Mouse (Mus musculus) CH12.LX (cell line): ENCODE measurements around the gene Ccdc60. TPM values are rescaled to one million over a fixed set of nuclear protein-coding genes. Genes with fewer than 3 reads are reported as not detected.

Source experiments
- DNase-seq: peaks from one replicate; pipeline ENCODE4 v3.0.0-alpha.2; 2013; ENCODE audit errors: extremely low read depth
- H3K27ac ChIP-seq: 2 replicates; pipeline ENCODE4 v1.5.1; 2012; ENCODE audit warnings: low read depth, mild to moderate bottlenecking, control low read depth, moderate library complexity; ENCODE audit not compliant: insufficient read depth
- H3K27me3 ChIP-seq: replicated peaks from 2 replicates; pipeline ENCODE3; 2012; ENCODE audit warnings: inconsistent platforms
- H3K36me3 ChIP-seq, 2 experiments: replicated peaks in 1 of 2; 2 replicates each; pipeline versions ENCODE3 to v1.6.1; 2012; ENCODE audit warnings: inconsistent platforms in 1 of 2, low read length in 1 of 2, mild to moderate bottlenecking in 1 of 2, mixed read lengths in 1 of 2, moderate library complexity in 1 of 2; ENCODE audit not compliant: control insufficient read depth in 1 of 2, insufficient read depth in 1 of 2
- H3K4me1 ChIP-seq, 2 experiments: 2 replicates each; pipeline ENCODE4 v1.6.1; 2012; ENCODE audit warnings: inconsistent platforms in 1 of 2, moderate library complexity in 1 of 2; ENCODE audit not compliant: insufficient read depth in 2 of 2, control insufficient read depth in 1 of 2
- H3K4me2 ChIP-seq: 2 replicates; pipeline ENCODE4 v1.6.1; 2012; ENCODE audit warnings: low read depth, mild to moderate bottlenecking, control low read depth; ENCODE audit not compliant: poor library complexity, insufficient read depth, severe bottlenecking
- H3K4me3 ChIP-seq, 3 experiments: fragments of 150-350 bp in 1 of 3; sonication (generic) in 1 of 3; replicated peaks in 1 of 3; 2 replicates each; pipeline versions ENCODE3 to v1.5.1; 2011 to 2012; ENCODE audit warnings: low read depth in 2 of 3, low read length in 2 of 3, mild to moderate bottlenecking in 2 of 3, moderate library complexity in 2 of 3, control low read depth in 1 of 3, improper control_type of control experiment in 1 of 3, inconsistent platforms in 1 of 3, mixed read lengths in 1 of 3; ENCODE audit not compliant: poor library complexity in 1 of 3
- H3K79me2 ChIP-seq: replicated peaks from 2 replicates; pipeline ENCODE4 v1.6.1; 2012; ENCODE audit warnings: mild to moderate bottlenecking, moderate library complexity; ENCODE audit not compliant: control insufficient read depth, poor library complexity, insufficient read depth, severe bottlenecking; ENCODE audit errors: extremely low read depth
- H3K9ac ChIP-seq: 2 replicates; pipeline ENCODE4 v1.6.1; 2012; ENCODE audit warnings: low read depth, mild to moderate bottlenecking, control low read depth, moderate library complexity; ENCODE audit not compliant: insufficient read depth
- H3K9me3 ChIP-seq: replicated peaks from 2 replicates; pipeline ENCODE3; 2012; ENCODE audit warnings: low read length, inconsistent platforms, mixed read lengths
- BHLHE40 ChIP-seq: IDR thresholded peaks from 2 replicates; pipeline ENCODE4 v1.6.1; 2011; ENCODE audit warnings: mild to moderate bottlenecking, low read depth, low read length, improper control_type of control experiment
- CHD1 ChIP-seq: IDR thresholded peaks from 2 replicates; pipeline ENCODE4 v1.6.1; 2012; ENCODE audit warnings: low read depth, low read length, improper control_type of control experiment, inconsistent platforms
- CHD2 ChIP-seq: IDR thresholded peaks from 2 replicates; pipeline ENCODE4 v1.6.1; 2011; ENCODE audit warnings: low read length, improper control_type of control experiment
- CTCF ChIP-seq, 2 experiments: IDR thresholded peaks in 1 of 2; conservative IDR thresholded peaks in 1 of 2; 2 replicates each; pipeline ENCODE4 v1.5.1; 2011 to 2012; ENCODE audit warnings: low read depth in 2 of 2, low read length in 2 of 2, improper control_type of control experiment in 1 of 2, inconsistent platforms in 1 of 2, mild to moderate bottlenecking in 1 of 2, moderate library complexity in 1 of 2
- E2F4 ChIP-seq: IDR thresholded peaks from 2 replicates; pipeline ENCODE4 v1.6.1; 2011; ENCODE audit warnings: low read depth, low read length, improper control_type of control experiment; ENCODE audit not compliant: insufficient replicate concordance
- ELF1 ChIP-seq: IDR thresholded peaks from 2 replicates; pipeline ENCODE4 v1.6.1; 2014; ENCODE audit warnings: low read depth, mild to moderate bottlenecking, inconsistent platforms, low read length, improper control_type of control experiment
- EP300 ChIP-seq: IDR thresholded peaks from 2 replicates; pipeline ENCODE4 v1.6.1; 2011; ENCODE audit warnings: low read length, improper control_type of control experiment
- ETS1 ChIP-seq: conservative IDR thresholded peaks from 2 replicates; pipeline ENCODE4 v1.6.1; 2012; ENCODE audit warnings: low read depth, mild to moderate bottlenecking, inconsistent platforms, low read length, improper control_type of control experiment, moderate library complexity
- GABPA ChIP-seq: IDR thresholded peaks from 2 replicates; pipeline ENCODE4 v1.6.1; 2012; ENCODE audit warnings: low read depth, low read length, improper control_type of control experiment, inconsistent platforms; ENCODE audit not compliant: insufficient replicate concordance
- HCFC1 ChIP-seq: IDR thresholded peaks from 2 replicates; pipeline ENCODE4 v1.6.1; 2012; ENCODE audit warnings: low read depth, mild to moderate bottlenecking, inconsistent platforms, low read length, improper control_type of control experiment
- JUN ChIP-seq: IDR thresholded peaks from 2 replicates; pipeline ENCODE4 v1.6.1; 2011; ENCODE audit warnings: low read depth, mild to moderate bottlenecking, low read length, improper control_type of control experiment, moderate library complexity; ENCODE audit not compliant: insufficient read depth
- MAFK ChIP-seq: IDR thresholded peaks from 2 replicates; pipeline ENCODE4 v1.6.1; 2011; ENCODE audit warnings: low read length, improper control_type of control experiment; ENCODE audit not compliant: insufficient replicate concordance
- MAX ChIP-seq: IDR thresholded peaks from 2 replicates; pipeline ENCODE4 v1.6.1; 2011; ENCODE audit warnings: low read length, improper control_type of control experiment
- MAZ ChIP-seq: IDR thresholded peaks from 2 replicates; pipeline ENCODE4 v1.6.1; 2012; ENCODE audit warnings: low read depth, mild to moderate bottlenecking, inconsistent platforms, low read length, improper control_type of control experiment, moderate library complexity
- MEF2A ChIP-seq: IDR thresholded peaks from 2 replicates; pipeline ENCODE4 v1.6.1; 2014; ENCODE audit warnings: low read depth, mild to moderate bottlenecking, inconsistent platforms, low read length, improper control_type of control experiment, borderline replicate concordance
- MXI1 ChIP-seq: IDR thresholded peaks from 2 replicates; pipeline ENCODE4 v1.6.1; 2011; ENCODE audit warnings: mild to moderate bottlenecking, low read depth, low read length, improper control_type of control experiment
- NELFE ChIP-seq: IDR thresholded peaks from 2 replicates; pipeline ENCODE4 v1.6.1; 2011; ENCODE audit warnings: low read depth, low read length, improper control_type of control experiment
- NRF1 ChIP-seq: IDR thresholded peaks from 2 replicates; pipeline ENCODE4 v1.6.1; 2014; ENCODE audit warnings: low read depth, mild to moderate bottlenecking, inconsistent platforms, low read length, improper control_type of control experiment, moderate library complexity
- PAX5 ChIP-seq: IDR thresholded peaks from 2 replicates; pipeline ENCODE4 v1.6.1; 2012; ENCODE audit warnings: low read length, inconsistent platforms, mixed read lengths
- POLR2A ChIP-seq: IDR thresholded peaks from 2 replicates; pipeline ENCODE4 v1.6.1; 2011; ENCODE audit warnings: low read depth, mild to moderate bottlenecking, improper control_type of control experiment, low read length
- SIN3A ChIP-seq: IDR thresholded peaks from 2 replicates; pipeline ENCODE4 v1.6.1; 2012; ENCODE audit warnings: low read length, improper control_type of control experiment, inconsistent platforms
- SMC3 ChIP-seq: IDR thresholded peaks from 2 replicates; pipeline ENCODE4 v1.6.1; 2011; ENCODE audit warnings: low read depth, low read length, improper control_type of control experiment
- TBP ChIP-seq: conservative IDR thresholded peaks from 2 replicates; pipeline ENCODE4 v1.6.1; 2011; ENCODE audit warnings: low read depth, low read length, improper control_type of control experiment
- TCF12 ChIP-seq: IDR thresholded peaks from 2 replicates; pipeline ENCODE4 v1.6.1; 2014; ENCODE audit warnings: low read depth, mild to moderate bottlenecking, inconsistent platforms, low read length, improper control_type of control experiment
- UBTF ChIP-seq: IDR thresholded peaks from 2 replicates; pipeline ENCODE4 v1.6.1; 2012; ENCODE audit warnings: low read depth, mild to moderate bottlenecking, inconsistent platforms, low read length, improper control_type of control experiment, moderate library complexity
- USF1 ChIP-seq: IDR thresholded peaks from 2 replicates; pipeline ENCODE4 v1.6.1; 2014; ENCODE audit warnings: low read depth, mild to moderate bottlenecking, inconsistent platforms, low read length, improper control_type of control experiment
- USF2 ChIP-seq: conservative IDR thresholded peaks from 2 replicates; pipeline ENCODE4 v1.6.1; 2011; ENCODE audit warnings: low read depth, low read length, improper control_type of control experiment
- ZKSCAN1 ChIP-seq: IDR thresholded peaks from 2 replicates; pipeline ENCODE4 v1.6.1; 2012; ENCODE audit warnings: low read depth, inconsistent platforms, low read length, improper control_type of control experiment, borderline replicate concordance
- ZMIZ1 ChIP-seq: IDR thresholded peaks from 2 replicates; pipeline ENCODE4 v1.6.1; 2012; ENCODE audit warnings: low read depth, mild to moderate bottlenecking, inconsistent platforms, low read length, improper control_type of control experiment
- ZNF384 ChIP-seq: IDR thresholded peaks from 2 replicates; pipeline ENCODE4 v1.6.1; 2012; ENCODE audit warnings: low read depth, low read length, improper control_type of control experiment, inconsistent platforms
- dilution Hi-C: fragments of 300-500 bp; cut with MboI; formaldehyde crosslinking; loops from 2 replicates; pipeline ENCODE4 v1.14.3; 2020; ENCODE audit warnings: low sequenced_read_pairs; ENCODE audit not compliant: extremely low pct_unique_long_range_greater_than_20kb, extremely low pct_ligation_motif_present
- in situ Hi-C: fragments of 300-500 bp; cut with MboI; formaldehyde crosslinking; loops from 3 replicates; pipeline ENCODE4 v1.14.3; 2019; ENCODE audit warnings: low sequenced_read_pairs, low pct_ligation_motif_present, low pct_unique_long_range_greater_than_20kb, mixed read lengths
- polyA plus RNA-seq: library from polyadenylated mRNA; unstranded; fragments of >175 nt; gene quantifications from 2 replicates; pipeline ENCODE4 v1.2.1, GENCODE M21; 2012; ENCODE audit warnings: low read depth; ENCODE audit not compliant: insufficient read length
- total RNA-seq, 2 experiments: library from RNA; depleted of rRNA; stranded (reverse); fragments of 300-350 nt in 1 of 2; fragments of >200 nt in 1 of 2; gene quantifications; 2 replicates each; pipeline ENCODE4 v1.2.3; 2012 to 2014

Ccdc60 gene
- total and polyA plus RNA-seq, 3 experiments = not detected

DNA sequence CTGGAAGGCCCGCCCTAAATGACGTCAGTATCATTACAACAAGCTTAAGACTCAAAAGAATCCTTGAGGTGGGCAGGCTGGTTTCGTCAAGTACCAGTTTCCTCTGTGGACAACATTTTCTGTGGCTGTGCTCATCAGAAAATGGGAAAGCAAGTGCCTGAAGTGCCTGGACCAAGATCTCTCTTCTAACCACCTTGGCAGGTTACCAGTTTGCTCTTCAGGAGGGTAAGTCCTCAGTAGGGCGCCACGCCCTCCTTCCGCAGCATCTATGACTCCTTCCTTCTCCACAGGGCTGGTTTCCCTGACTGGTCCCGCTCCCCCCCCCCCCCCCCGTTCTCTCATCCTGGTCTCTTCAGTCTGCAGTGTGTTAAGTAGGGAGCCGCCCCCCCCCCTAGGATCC is 45.2 kb downstream of the Ccdc60 start:
- DNase-seq = no peak
- Histone ChIP-seq H3K27ac (no peak overlapping the region), H3K4me1 (no peaks in the 10 kb centered on the region), H3K79me2 (no peaks in the 10 kb centered on the region)
- in situ Hi-C loops = no loop called here
- TF ChIP-seq TBP (no peak), E2F4 (no peak), CHD1 (no peak), MAFK (no peak), ETS1 (no peak), MXI1 (no peak), NRF1 (no peak), ELF1 (no peak), SMC3 (no peak), CTCF (conservative IDR thresholded peaks at IDR 0.05 in 1 of 2, IDR thresholded peaks at IDR 0.05 in 1 of 2; ENCODE audit: low read depth in 2 of 2, low read length in 2 of 2) (no peak), PAX5 (no peak), HCFC1 (no peak), USF1 (no peak), JUN (no peak), EP300 (no peak), CHD2 (no peak), MAX (no peak), ZNF384 (no peak)
- TF ChIP-seq, all 38 proteins: peak for 0
- Histone ChIP-seq H3K4me2 (no peak overlapping the region), H3K9ac (no peak overlapping the region), H3K36me3 (no peaks in the 10 kb centered on the region), H3K9me3 (peaks cover 78% of the 10 kb centered on the region), H3K27me3 (no peaks in the 10 kb centered on the region), H3K4me3 (no peak overlapping the region)
- dilution Hi-C loops = no loop called here

DNA sequence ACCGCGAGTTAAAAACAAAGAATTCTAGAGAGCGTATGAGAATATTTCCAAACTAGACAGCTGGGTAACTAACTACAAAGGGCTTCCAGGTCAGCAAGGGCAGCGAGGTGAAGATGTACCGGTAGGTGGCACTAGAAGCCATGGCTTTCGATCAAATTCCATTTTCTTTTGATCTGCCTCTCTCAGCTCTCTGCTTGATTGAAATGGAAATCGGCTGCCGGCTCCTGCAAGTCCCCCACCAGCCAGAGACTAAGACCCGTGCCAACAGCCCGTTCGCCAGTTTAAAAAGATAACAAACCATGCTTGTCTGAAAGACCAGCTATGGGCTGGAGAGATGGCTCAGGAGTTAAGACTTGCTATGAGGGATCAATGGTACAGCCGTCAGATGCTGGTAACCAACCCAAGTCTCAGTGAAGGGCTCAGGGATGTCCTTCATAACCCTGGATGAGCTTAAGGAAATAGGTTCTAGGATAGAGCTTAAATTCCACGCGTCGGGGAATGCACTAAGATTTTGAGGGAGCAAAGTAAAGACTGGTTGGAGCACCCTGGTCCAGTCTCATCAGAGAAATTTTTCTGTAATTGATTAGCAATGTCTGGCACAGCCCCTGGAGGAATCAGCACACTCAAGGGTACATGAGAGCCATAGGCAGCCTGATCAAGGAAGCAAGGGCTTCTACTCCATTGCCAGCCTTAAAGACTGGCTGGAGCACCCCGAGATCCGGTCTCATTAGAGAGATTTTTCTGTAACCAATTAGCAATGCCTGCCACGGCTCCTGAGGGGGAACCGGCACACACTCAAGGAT is 56.7 kb downstream of the Ccdc60 start:
- Histone ChIP-seq H3K4me3 (no peak overlapping the region), H3K79me2 (no peaks in the 10 kb centered on the region), H3K4me1 (no peaks in the 10 kb centered on the region), H3K9ac (no peak overlapping the region), H3K4me2 (no peak overlapping the region), H3K27ac (no peak overlapping the region), H3K27me3 (no peaks in the 10 kb centered on the region), H3K36me3 (no peaks in the 10 kb centered on the region), H3K9me3 (peaks cover 92% of the 10 kb centered on the region)
- no peak for DNase-seq
- in situ Hi-C loops (no loop called here), dilution Hi-C loops (no loop called here)
- no peak for TF ChIP-seq USF1
- TF ChIP-seq USF2 = no peak
- no peak for TF ChIP-seq MEF2A
- TF ChIP-seq ZMIZ1 = no peak
- TF ChIP-seq BHLHE40 = no peak
- no peak for TF ChIP-seq POLR2A
- TF ChIP-seq EP300 = no peak
- TF ChIP-seq NELFE = no peak
- no peak for TF ChIP-seq ZKSCAN1
- TF ChIP-seq E2F4 = no peak
- TF ChIP-seq MAZ = no peak
- TF ChIP-seq SIN3A = no peak
- TF ChIP-seq UBTF = no peak
- TF ChIP-seq NRF1 = no peak
- no peak for TF ChIP-seq PAX5
- no peak for TF ChIP-seq GABPA
- no peak for TF ChIP-seq ZNF384
- TF ChIP-seq CHD1 = no peak
- no peak for TF ChIP-seq TCF12
